Mouse (Mus musculus): ENCODE measurements around the gene Raf1.
"Not testable (repeated sequence)": the region's sequence is repeated elsewhere in the genome, so short reads cannot be mapped to it uniquely, and the experiment has no call there.

The Raf1 gene

DNA sequence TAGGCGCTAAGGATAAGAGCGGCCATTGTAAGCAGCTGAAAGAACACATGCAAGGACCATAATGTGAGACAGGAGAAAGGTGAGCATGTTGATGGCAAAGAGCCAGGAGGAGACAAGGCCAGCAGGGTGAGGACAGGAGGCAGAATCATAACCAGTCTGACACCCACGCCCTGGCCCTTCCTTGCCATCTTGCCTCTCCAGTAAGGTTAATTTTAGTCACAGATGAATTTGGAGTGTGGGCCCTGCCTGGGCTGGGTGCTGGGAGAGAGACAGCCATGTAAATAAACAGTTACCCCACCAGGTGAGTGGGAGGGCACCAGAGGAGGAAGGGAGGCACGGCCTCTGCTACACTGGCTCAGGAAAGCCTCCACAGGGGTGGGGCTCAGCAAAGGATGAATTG, 4.6 kb upstream of the Raf1 start:
- DNase-seq = no peak

GRCm38 (mm10) chr6:115678012-115678411, 1.6 kb upstream of the Raf1 start:
- DNase-seq = no peak

GRCm38 (mm10) chr6:115677441-115677840, 1.0 kb upstream of the Raf1 start:
- DNase-seq = peak in 1 of 2 experiments; percentile 7

- peak; percentile 41 to 72 for DNase-seq
Measured at GRCm38 (mm10) chr6:115675508-115676336, 713 bp downstream of the Raf1 start.

DNA sequence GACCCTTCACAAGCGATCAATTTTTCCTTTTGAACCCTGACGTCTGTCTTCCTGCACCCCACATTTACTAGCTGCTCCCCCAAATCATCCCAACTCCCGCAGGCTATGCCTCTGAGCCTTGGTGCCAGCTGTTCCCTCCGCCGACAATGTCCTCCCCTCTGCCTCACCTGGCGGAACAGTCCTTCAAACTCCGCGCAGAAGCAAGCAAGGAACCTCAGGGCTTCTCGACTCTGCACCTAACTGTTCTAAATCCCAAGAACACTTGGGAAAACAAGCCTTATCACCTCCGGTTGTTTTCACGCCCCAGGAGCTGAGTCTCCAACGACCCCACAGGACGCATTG, 1.3 kb downstream of the Raf1 start:
- DNase-seq = peak in 1 of 2 experiments; percentile 32

- no peak for DNase-seq
Measured at GRCm38 (mm10) chr6:115674316-115674715, 2.1 kb downstream of the Raf1 start.

GRCm38 (mm10) chr6:115672700-115673099, 3.7 kb downstream of the Raf1 start:
- DNase-seq = no peak

DNA sequence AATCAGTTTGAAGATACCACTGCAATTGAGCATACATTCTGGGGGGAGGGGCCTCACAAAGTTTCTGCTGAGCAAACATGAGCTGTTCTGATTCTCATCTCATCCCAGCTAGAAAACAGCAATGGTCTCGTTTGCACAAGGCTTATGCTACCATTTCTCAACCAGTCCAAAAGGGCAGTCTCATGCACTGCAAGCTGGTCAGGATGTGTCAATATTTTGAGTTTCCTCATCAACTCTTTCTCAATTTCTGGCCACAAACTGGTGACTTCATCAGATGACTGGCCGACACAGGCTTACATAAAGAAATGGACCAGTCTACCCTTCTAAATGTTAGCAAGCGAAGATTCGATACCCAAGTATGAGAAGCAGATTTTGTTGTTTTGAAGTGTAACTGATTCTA, 9.8 kb downstream of the Raf1 start:
- no peak for DNase-seq

GRCm38 (mm10) chr6:115664268-115664667, 12.2 kb downstream of the Raf1 start:
- no peak for DNase-seq

- no peak for DNase-seq
Measured at GRCm38 (mm10) chr6:115658802-115659201, 17.6 kb downstream of the Raf1 start.

- DNase-seq = no peak
Measured at GRCm38 (mm10) chr6:115653939-115654338, 22.5 kb downstream of the Raf1 start.

GRCm38 (mm10) chr6:115651719-115652118, 24.7 kb downstream of the Raf1 start:
- no peak for DNase-seq

GRCm38 (mm10) chr6:115650476-115651427, 25.7 kb downstream of the Raf1 start:
- no peak for DNase-seq

- DNase-seq = no peak
Measured at GRCm38 (mm10) chr6:115649792-115650365, 26.6 kb downstream of the Raf1 start.

- no peak for DNase-seq
Measured at GRCm38 (mm10) chr6:115643315-115643714, 33.1 kb downstream of the Raf1 start.

GRCm38 (mm10) chr6:115638188-115638587, 38.2 kb downstream of the Raf1 start:
- DNase-seq = not testable (repeated sequence)

DNA sequence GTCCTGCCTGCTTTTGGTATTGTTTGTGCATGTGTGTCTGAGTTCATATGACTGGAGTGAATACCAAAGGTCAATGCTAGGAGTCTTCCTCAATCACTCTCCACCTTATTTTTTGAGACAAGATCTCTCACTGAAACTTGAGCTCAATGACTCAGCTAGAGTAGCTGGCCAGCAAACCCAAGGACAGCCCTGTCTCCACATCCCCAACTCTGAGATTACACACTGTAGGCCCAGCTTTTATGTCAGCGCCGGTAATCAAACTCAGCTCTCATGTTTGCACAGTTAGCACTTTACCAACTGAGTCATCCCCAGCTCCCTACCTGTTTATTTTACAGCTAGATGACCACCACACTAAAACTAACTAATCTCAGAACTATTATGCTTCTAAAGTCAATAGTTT, 42.4 kb downstream of the Raf1 start:
- no peak for DNase-seq

DNA sequence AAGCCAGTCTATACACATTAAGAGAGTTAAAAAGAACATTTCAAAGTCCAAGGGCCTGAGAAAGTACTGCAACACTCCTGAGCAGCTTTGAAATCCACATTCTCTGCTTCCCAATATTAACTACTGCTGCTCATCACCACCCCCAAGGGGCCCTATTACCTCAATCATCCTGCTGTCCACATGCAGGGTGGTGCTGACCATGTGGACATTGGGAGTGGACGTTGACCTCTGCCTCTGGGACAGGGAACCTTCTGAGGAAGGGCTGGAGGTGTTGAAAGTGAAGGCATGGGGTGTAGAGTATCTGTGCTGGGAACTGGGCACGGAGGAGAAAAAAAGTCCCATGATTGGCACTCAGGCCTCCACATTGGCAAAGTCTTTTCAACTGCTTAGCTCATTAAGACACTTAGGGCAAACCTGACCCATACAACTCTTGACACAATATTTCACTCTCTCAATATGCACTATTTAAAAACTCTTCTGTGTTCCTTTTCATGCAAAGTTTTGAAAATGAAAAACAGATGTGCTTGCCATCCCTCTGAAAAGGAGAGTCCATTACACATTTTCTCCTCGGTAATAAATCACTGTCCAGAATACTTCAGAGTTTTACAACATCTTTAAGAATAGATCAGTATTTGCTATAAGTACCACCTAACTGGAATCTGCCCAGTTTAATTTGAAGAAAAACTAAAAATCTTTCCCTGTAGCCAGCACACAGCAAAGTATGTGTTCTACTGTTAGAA, 45.2 kb downstream of the Raf1 start:
- peak; percentile 41 to 58 for DNase-seq

DNA sequence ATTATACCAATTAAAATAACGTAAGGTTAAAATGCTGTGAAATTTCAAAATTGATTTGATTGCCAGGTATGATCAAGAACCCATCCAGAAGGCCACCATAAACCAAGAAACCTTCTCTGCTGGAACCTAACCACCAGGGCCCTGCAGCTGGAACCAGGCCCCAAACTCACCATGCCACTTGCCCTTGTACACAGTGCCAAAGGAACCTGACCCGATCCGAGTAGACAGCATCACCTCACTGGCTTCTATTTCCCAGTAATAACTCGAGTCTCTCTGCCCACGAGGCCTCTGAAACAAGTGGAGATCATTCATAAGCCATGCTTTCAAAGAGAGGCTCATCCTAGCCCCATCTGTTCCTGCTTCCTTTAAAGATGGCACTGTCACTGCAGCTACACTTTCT, 50.3 kb downstream of the Raf1 start:
- DNase-seq = no peak

DNA sequence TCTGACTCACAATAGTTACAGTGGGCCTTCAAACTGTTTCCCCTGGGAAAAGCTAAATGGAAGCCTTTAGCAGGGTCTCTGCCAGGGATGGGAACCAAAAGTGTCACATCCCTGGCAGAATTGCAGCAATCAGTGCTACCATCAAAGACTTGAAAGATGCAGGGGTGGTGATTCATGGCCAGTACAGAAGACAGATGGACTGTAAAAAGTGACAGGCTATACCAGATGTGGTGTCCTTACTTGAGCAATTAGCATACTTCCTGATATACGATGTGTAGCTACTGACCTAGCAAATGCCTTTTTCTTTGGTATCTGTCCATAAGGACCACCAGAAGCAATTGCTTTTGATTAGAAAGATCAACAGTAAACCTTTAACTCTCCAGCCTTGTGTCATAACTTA, 55.5 kb downstream of the Raf1 start:
- DNase-seq = no peak

DNA sequence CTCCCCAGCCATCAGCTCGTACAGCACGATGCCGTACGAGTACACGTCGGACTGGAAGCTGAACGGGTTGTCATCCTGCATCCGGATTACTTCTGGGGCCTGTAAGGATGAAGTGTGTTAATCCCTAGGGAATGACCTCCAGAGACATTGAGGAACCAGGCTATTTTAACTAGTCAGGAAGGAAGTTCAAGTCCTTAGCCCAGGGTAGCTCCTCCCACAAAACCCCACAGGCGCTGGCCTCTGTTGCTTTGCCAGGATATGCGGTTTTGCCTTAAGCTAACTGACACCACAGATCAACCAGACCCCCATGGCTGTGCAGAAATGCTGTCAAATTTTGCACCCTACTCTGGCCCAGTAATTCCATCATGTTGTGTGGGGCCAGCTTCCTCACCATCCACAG, 56.6 kb downstream of the Raf1 start:
- DNase-seq = peak; percentile 50 to 56

GRCm38 (mm10) chr6:115615983-115616382, 60.5 kb downstream of the Raf1 start:
- no peak for DNase-seq

DNA sequence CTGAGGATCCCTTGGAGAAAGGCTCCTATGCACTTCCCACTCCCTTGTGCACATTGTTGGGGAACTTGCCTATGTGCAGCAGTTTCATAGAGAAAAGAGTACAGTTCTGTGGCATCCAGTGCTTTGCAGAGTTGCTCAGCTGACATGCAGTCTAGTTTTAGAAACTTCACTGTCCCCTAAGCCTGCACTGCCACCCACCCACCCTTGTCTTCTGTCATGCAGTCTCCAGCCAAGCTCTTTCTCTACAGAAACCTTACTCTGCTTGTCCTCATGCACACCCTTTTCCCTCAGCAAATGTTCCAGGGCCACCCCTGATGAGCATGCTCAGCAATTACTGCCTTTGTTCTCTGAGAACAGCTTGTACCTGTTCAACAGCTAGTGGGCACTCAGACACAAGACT, 62.6 kb downstream of the Raf1 start:
- no peak for DNase-seq

Measured in kidney, adult 8-10 months (tissue).